Mouse (Mus musculus) frontal cortex, postnatal 36 days (tissue): Measurements from ENCODE around the gene Elmod1.

Source experiments
- DNase-seq, 2 experiments: peaks; one replicate each; pipeline ENCODE4 v3.0.0; 2022; ENCODE audit warnings: low spot score in 2 of 2

Gene Elmod1

GRCm38 (mm10) chr9:53910331-53910730, 64.8 kb downstream of the Elmod1 start:
- peak in 1 of 2 experiments; percentile 63 for DNase-seq

DNA sequence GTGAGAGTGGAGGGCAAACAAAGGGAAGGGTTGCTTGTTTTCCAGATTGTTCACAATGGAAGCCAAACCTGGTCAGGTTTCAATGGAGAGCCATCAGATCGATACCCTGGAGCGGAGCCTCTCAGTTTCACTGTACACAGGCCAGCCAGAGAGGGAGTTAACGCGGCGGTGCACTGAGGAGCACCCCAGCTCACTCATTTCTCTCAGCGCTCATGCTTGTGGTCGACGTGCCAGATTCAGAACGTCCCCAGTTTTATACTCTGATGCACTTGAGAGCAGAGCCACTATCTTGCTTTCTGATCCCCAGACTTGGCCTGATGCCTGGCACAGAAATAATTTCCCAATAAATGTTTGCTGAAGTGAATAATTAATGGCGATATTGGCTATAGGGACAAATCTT, 68.3 kb downstream of the Elmod1 start:
- DNase-seq = no peak

DNA sequence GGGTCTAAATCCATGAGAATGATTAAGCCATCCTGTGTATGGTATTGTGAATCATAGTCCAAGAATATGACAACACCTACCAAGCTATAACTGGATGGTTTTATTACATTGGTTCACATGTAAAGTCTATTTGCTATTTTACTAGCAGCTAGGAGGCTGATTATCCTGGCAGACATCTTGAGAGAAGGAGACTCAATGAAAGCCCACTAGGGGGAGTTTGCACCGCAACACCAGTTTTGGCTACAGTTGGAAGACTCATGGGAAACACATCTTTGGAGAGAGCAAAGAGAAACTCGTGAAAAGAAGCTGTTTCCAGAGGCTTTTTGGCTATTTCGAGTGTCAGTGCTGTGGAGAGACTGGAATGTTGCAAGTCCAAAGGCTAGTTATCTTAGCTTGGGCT, 69.7 kb downstream of the Elmod1 start:
- DNase-seq = no peak

GRCm38 (mm10) chr9:53903215-53903842, 71.8 kb downstream of the Elmod1 start:
- DNase-seq = no peak

GRCm38 (mm10) chr9:53899836-53900235, 75.3 kb downstream of the Elmod1 start:
- no peak for DNase-seq

DNA sequence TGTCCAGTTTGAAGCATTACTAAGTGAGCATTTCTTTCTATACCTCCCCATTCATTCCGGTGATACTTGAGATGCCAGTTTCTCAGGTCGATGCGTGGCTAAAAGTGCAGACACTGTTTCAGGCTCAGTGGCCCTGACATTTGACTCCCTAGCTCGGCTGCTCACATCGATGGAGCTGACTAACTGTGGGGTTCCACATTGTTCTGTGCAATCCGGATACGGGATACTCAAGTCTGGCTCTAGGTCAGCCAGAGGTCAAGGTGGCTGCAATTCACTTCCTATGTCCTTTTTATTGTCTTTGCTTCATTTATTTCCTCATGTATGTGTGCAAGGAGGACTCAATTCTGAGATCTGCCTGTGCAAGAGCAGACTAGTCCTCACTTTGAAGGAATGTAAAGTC, 79.3 kb downstream of the Elmod1 start:
- no peak for DNase-seq

DNA sequence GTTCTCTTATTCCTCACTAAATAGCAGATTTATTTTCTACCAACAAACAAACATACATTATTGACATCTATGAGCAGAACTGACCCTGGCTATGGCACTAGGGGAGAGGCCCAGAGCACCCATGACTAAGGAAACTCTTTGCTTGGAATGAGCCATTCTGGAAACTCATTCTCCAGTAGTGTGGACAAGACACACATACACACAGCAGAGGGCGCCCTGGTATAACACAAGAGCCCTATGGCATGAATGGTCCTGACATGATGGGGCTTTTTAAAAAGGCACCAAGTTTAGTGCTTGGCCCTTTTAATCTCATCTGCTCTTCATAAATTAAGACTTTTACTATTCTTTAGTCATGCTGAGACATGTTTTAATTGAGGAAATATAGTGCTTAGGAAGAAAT, 85.0 kb downstream of the Elmod1 start:
- peak; percentile 67 to 80 for DNase-seq

- no peak for DNase-seq
These were observed 91.4 kb downstream of the Elmod1 start for GRCm38 (mm10) chr9:53883588-53884280.

DNA sequence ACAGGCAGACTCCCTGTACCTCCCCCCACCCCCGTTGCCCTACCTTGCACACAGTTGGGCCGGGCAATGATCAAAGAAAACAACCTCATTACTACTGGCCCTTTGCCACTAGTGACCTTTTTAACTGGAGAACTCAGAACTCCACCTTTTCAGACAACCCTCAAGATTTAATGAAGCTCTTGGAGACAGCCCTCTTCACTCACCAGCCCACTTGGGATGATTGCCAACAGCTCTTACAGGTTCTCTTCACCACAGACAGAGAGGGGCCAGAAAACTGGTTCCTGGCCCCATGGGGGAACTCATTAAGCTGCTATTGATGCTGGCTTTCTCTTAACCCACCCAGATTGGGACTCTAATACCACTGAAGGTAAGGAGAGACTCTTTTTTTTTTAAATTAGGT, 97.7 kb downstream of the Elmod1 start:
- DNase-seq = no peak

- no peak for DNase-seq
These were observed 101.9 kb downstream of the Elmod1 start for GRCm38 (mm10) chr9:53873239-53873638.
